Mouse (Mus musculus) liver, embryonic 14.5 days (tissue): ENCODE data around the gene Nedd9.

Experiments
- CTCF ChIP-seq: IDR thresholded peaks from 2 replicates; pipeline ENCODE4 v1.5.1; 2016; ENCODE audit warnings: antibody characterized with exemption, low read depth, control low read depth
- EP300 ChIP-seq: IDR thresholded peaks from 2 replicates; pipeline ENCODE4 v1.6.1; 2016; ENCODE audit warnings: antibody characterized with exemption, low read depth

DNA sequence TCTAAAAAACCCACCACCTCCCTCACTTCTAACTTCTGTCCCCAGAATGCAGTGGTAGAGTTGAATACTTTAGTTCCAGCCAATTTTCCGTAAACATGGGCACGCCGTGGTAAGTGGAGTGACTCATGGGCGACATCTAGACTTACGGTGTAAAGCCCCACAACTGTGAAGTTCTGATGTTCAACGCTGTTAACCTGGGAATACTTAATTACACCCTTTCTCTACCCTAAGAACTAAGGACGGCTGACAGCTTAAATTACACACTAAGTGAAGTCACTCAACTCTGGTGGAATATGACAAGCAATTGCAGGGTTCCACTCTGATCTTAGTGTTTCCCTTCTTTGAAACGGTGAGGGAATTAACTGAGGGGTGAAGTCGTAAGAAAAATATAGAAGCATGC, 122.9 kb downstream of the Nedd9 start:
- TF ChIP-seq CTCF (no peak), EP300 (no peak)
